Mouse (Mus musculus) heart, embryonic 13.5 days (tissue): Measurements from ENCODE around the gene Pam16. TPM values are rescaled to one million over a fixed set of nuclear protein-coding genes. Genes with fewer than 3 reads are reported as not detected.

Experiments
- ATAC-seq: fragments of 200-750 bp; cut with Nextera tagmentation; 2 replicates; pipeline ENCODE4 v1.8.0; 2017; ENCODE audit warnings: moderate TSS enrichment; ENCODE audit not compliant: insufficient number of reproducible peaks, low FRiP score, low TSS enrichment; ENCODE audit errors: extremely low read depth
- H3K27ac ChIP-seq: fragments of 300-500 bp; sonication (generic); replicated peaks from 2 replicates; pipeline ENCODE4 v1.5.1; 2015; ENCODE audit warnings: moderate library complexity, mild to moderate bottlenecking, inconsistent platforms
- H3K27me3 ChIP-seq: fragments of 300-500 bp; sonication (generic); replicated peaks from 2 replicates; pipeline ENCODE4 v1.6.1; 2015; ENCODE audit warnings: mild to moderate bottlenecking, inconsistent platforms
- H3K36me3 ChIP-seq: fragments of 300-500 bp; sonication (generic); 2 replicates; pipeline ENCODE4 v1.6.1; 2015; ENCODE audit warnings: mild to moderate bottlenecking, inconsistent platforms
- H3K4me1 ChIP-seq: fragments of 300-500 bp; sonication (generic); 2 replicates; pipeline ENCODE4 v1.6.1; 2015; ENCODE audit warnings: inconsistent platforms
- H3K4me2 ChIP-seq: fragments of 300-500 bp; sonication (generic); 2 replicates; pipeline ENCODE4 v1.6.1; 2015; ENCODE audit warnings: inconsistent platforms, mild to moderate bottlenecking, moderate library complexity
- H3K4me3 ChIP-seq: fragments of 300-500 bp; sonication (generic); 2 replicates; pipeline ENCODE4 v1.5.1; 2015; ENCODE audit warnings: moderate library complexity, mild to moderate bottlenecking, inconsistent platforms
- H3K9ac ChIP-seq: fragments of 300-500 bp; sonication (generic); 2 replicates; pipeline ENCODE4 v1.6.1; 2015; ENCODE audit warnings: inconsistent platforms, mild to moderate bottlenecking, moderate library complexity
- H3K9me3 ChIP-seq: fragments of 300-500 bp; sonication (generic); 2 replicates; pipeline ENCODE4 v1.6.1; 2016; ENCODE audit warnings: inconsistent platforms
- WGBS: fragments of 180-500 bp; shearing (Covaris S2); methylation state at CpG from one replicate; pipeline ENCODE4 v1.1.7; 2015; ENCODE audit warnings: mixed read lengths; 5-methylcytosine and 5-hydroxymethylcytosine counted together
- polyA plus RNA-seq: library from polyadenylated mRNA; unstranded; fragments of >200 nt; fragmentation: Nextera tagmentation; extraction: Ambion mirVana; gene quantifications from 2 replicates; pipeline ENCODE4 v1.2.1, GENCODE M21; 2015

The Pam16 gene
- polyA plus RNA-seq, 1 experiment from 2014 or later = 136 TPM

- WGBS = 73% methylated on average over 4 of the region's 4 CpGs
- ATAC-seq = no peak
- no peaks in the 10 kb centered on the region for H3K9me3 ChIP-seq
- no peaks in the 10 kb centered on the region for H3K27me3 ChIP-seq
- H3K9ac ChIP-seq = peak overlapping the region; percentile 72; the same call in 1 of the 2 replicates
- H3K4me1 ChIP-seq = peaks cover 79% of the 10 kb centered on the region
- H3K4me3 ChIP-seq = no peak overlapping the region
- no peak overlapping the region; the same call in 1 of the 2 replicates for H3K27ac ChIP-seq
- H3K4me2 ChIP-seq = no peak overlapping the region
- H3K36me3 ChIP-seq = peaks cover 47% of the 10 kb centered on the region
Observed at GRCm38 (mm10) chr16:4645867-4646266, 21.1 kb upstream of the Pam16 start.

GRCm38 (mm10) chr16:4643670-4644419, 19.1 kb upstream of the Pam16 start:
- Histone ChIP-seq H3K9ac (peak overlapping the region; percentile 90; the same call in 1 of the 2 replicates), H3K27me3 (no peaks in the 10 kb centered on the region), H3K4me1 (peaks cover 92% of the 10 kb centered on the region), H3K9me3 (no peaks in the 10 kb centered on the region), H3K4me2 (peak overlapping the region; percentile 82), H3K4me3 (no peak overlapping the region), H3K27ac (peak overlapping the region; percentile 92), H3K36me3 (peaks cover 27% of the 10 kb centered on the region)
- ATAC-seq = 0 out of 2 replicates have a peak, but pooled peaks have one; percentile 28
- WGBS = 36% methylated on average over 11 of the region's 11 CpGs

- Histone ChIP-seq H3K4me3 (peak overlapping the region; percentile 70), H3K36me3 (peaks cover 18% of the 10 kb centered on the region), H3K9ac (peak overlapping the region; percentile 90), H3K27ac (peak overlapping the region; percentile 92), H3K27me3 (no peaks in the 10 kb centered on the region), H3K9me3 (no peaks in the 10 kb centered on the region), H3K4me1 (peaks cover 89% of the 10 kb centered on the region), H3K4me2 (peak overlapping the region; percentile 82)
- WGBS = 70% methylated on average over 6 of the region's 6 CpGs
- ATAC-seq = no peak
Observed at GRCm38 (mm10) chr16:4642937-4643336, 18.1 kb upstream of the Pam16 start.

- peak overlapping the region; percentile 92 for H3K27ac ChIP-seq
- no peaks in the 10 kb centered on the region for H3K27me3 ChIP-seq
- H3K9ac ChIP-seq = peak overlapping the region; percentile 90
- peaks cover 82% of the 10 kb centered on the region for H3K4me1 ChIP-seq
- WGBS = 13% methylated on average over 13 of the region's 13 CpGs
- H3K4me3 ChIP-seq = peak overlapping the region; percentile 70
- H3K4me2 ChIP-seq = peak overlapping the region; percentile 82
- peak; percentile 31; the same call in 1 of the 2 replicates for ATAC-seq
- H3K9me3 ChIP-seq = no peaks in the 10 kb centered on the region
- peaks cover 14% of the 10 kb centered on the region for H3K36me3 ChIP-seq
Observed at GRCm38 (mm10) chr16:4642190-4642589, 17.4 kb upstream of the Pam16 start.

GRCm38 (mm10) chr16:4641119-4641838, 16.5 kb upstream of the Pam16 start:
- peaks cover 12% of the 10 kb centered on the region for H3K36me3 ChIP-seq
- H3K4me3 ChIP-seq = peak overlapping the region; percentile 70
- peak overlapping the region; percentile 90 for H3K9ac ChIP-seq
- peaks cover 75% of the 10 kb centered on the region for H3K4me1 ChIP-seq
- 19% methylated on average over 3 of the region's 3 CpGs for WGBS
- no peak for ATAC-seq
- H3K27ac ChIP-seq = peak overlapping the region; percentile 92
- H3K4me2 ChIP-seq = peak overlapping the region; percentile 82
- no peaks in the 10 kb centered on the region for H3K9me3 ChIP-seq
- H3K27me3 ChIP-seq = no peaks in the 10 kb centered on the region

GRCm38 (mm10) chr16:4640267-4641005, 15.6 kb upstream of the Pam16 start:
- 7% methylated on average over 17 of the region's 17 CpGs for WGBS
- peaks cover 9% of the 10 kb centered on the region for H3K36me3 ChIP-seq
- peak overlapping the region; percentile 92 for H3K27ac ChIP-seq
- peak overlapping the region; percentile 90 for H3K9ac ChIP-seq
- peak overlapping the region; percentile 82 for H3K4me2 ChIP-seq
- H3K9me3 ChIP-seq = no peaks in the 10 kb centered on the region
- H3K4me3 ChIP-seq = peak overlapping the region; percentile 70
- no peaks in the 10 kb centered on the region for H3K27me3 ChIP-seq
- peaks cover 75% of the 10 kb centered on the region for H3K4me1 ChIP-seq
- ATAC-seq = no peak

- Histone ChIP-seq H3K36me3 (peaks cover 5% of the 10 kb centered on the region; the same call in 1 of the 2 replicates), H3K9me3 (no peaks in the 10 kb centered on the region), H3K27me3 (no peaks in the 10 kb centered on the region), H3K4me1 (peaks cover 75% of the 10 kb centered on the region), H3K4me3 (peak within 1 kb of the TSS; percentile 70), H3K27ac (peak within 1 kb of the TSS; percentile 92), H3K9ac (peak within 1 kb of the TSS; percentile 90), H3K4me2 (peak within 1 kb of the TSS; percentile 82)
- WGBS = 2% methylated on average over 22 of the region's 22 CpGs
- ATAC-seq = peak; percentile 70
Observed at GRCm38 (mm10) chr16:4639831-4640237, 15.0 kb upstream of the Pam16 start, which contains the start of the genes Vasn and Dnaja3. Gene Vasn, plus strand, starts transcription at chr16:4639941. Gene Dnaja3, plus strand, starts transcription at chr16:4639989.

- ATAC-seq = no peak
- Histone ChIP-seq H3K36me3 (peaks cover 5% of the 10 kb centered on the region; the same call in 1 of the 2 replicates), H3K9me3 (no peaks in the 10 kb centered on the region), H3K4me3 (no peak overlapping the region), H3K4me2 (0 out of 2 replicates have a peak overlapping the region, but pooled peaks have one; percentile 82), H3K9ac (no peak overlapping the region), H3K27me3 (no peaks in the 10 kb centered on the region), H3K27ac (no peak overlapping the region), H3K4me1 (peaks cover 75% of the 10 kb centered on the region)
- 57% methylated on average over 3 of the region's 3 CpGs for WGBS
Observed at GRCm38 (mm10) chr16:4638891-4639390, 14.2 kb upstream of the Pam16 start.

- Histone ChIP-seq H3K9ac (peak overlapping the region; percentile 13; the same call in 1 of the 2 replicates), H3K4me3 (no peak overlapping the region), H3K27me3 (no peaks in the 10 kb centered on the region), H3K4me1 (peaks cover 44% of the 10 kb centered on the region), H3K36me3 (peaks cover 7% of the 10 kb centered on the region), H3K27ac (no peak overlapping the region), H3K4me2 (no peak overlapping the region), H3K9me3 (no peaks in the 10 kb centered on the region)
- WGBS = 51% methylated on average over 4 of the region's 4 CpGs
- ATAC-seq = no peak
Observed at GRCm38 (mm10) chr16:4635760-4636159, 11.0 kb upstream of the Pam16 start.

- Histone ChIP-seq H3K36me3 (peaks cover 7% of the 10 kb centered on the region), H3K4me1 (peaks cover 39% of the 10 kb centered on the region), H3K9me3 (no peaks in the 10 kb centered on the region), H3K4me2 (no peak overlapping the region), H3K27me3 (no peaks in the 10 kb centered on the region), H3K9ac (peak overlapping the region; percentile 40; the same call in 1 of the 2 replicates), H3K4me3 (no peak overlapping the region), H3K27ac (0 out of 2 replicates have a peak overlapping the region, but pooled peaks have one; percentile 42)
- no peak for ATAC-seq
- 60% methylated on average over 9 of the region's 9 CpGs for WGBS
Observed at GRCm38 (mm10) chr16:4634681-4635080, 9.9 kb upstream of the Pam16 start.
